Mouse (Mus musculus): Measurements from ENCODE around the gene Rbp7.

DNA sequence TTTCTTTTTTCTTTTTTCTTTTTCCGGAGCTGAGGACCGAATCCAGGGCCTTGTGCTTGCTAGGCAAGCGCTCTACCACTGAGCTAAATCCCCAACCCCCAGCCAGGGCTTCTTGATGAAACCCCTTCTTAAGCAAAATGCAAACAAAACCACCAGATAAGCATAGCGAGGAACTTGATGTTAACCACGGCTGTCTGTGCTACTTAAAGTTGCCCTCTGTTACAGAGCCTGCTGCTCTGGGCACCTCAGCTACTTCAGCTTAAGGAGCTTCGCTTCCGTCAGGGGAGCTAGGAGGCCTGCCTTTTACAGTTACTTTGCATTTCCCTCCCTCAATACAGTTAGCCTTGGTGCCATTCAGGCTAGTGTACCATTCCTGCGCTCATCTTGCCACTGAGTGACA is 44.1 kb upstream of the Rbp7 start:
- TF ChIP-seq CTCF (IDR thresholded peaks at IDR 0.05; ENCODE audit: low read depth): no peak
- no peak for TF ChIP-seq EP300 (IDR thresholded peaks at IDR 0.05; ENCODE audit: low read depth)

Data from heart, postnatal 0 days (tissue).